Mouse (Mus musculus): Measurements from ENCODE around the gene Treml2.

DNA sequence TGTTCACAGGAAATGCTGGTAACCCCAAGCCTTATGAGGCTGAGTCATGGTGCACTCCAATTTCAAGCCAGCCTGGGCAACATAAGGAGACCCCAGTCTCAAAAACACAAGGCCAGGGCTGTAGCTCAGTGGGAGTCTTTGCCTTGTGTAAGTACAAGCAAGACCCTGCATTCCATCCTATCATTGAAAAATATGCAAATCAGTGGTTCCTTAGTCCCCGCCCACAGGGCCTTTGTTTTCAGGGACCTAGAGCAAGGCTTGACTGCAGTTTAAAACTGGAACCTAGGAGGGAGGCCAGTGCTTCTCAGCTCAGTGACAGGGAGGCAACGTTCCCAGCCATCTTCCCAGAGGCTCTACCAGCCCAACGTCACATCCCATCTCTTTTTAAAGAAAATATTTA is 23.9 kb downstream of the Treml2 start:
- no peak for TF ChIP-seq POLR2A (IDR thresholded peaks at IDR 0.05; ENCODE audit: insufficient read depth, low read depth, low read length)
- TF ChIP-seq CTCF (IDR thresholded peaks at IDR 0.05): no peak
- TF ChIP-seq EP300 (IDR thresholded peaks at IDR 0.05; ENCODE audit: insufficient read depth, low read depth, low read length): no peak

All from heart, adult 2 months (tissue).